Mouse (Mus musculus) G1E (cell line): Measurements from ENCODE around the gene Pard3.

Experiments used
- CTCF ChIP-seq: IDR thresholded peaks from 2 replicates; pipeline ENCODE4 v1.5.1; 2012; ENCODE audit warnings: low read depth, low read length, inconsistent platforms, mixed read lengths
- GATA1 ChIP-seq: IDR thresholded peaks from 2 replicates; pipeline ENCODE4 v1.6.1; 2012; ENCODE audit warnings: borderline replicate concordance, low read length, inconsistent platforms, mixed read lengths
- GATA2 ChIP-seq: IDR thresholded peaks from 2 replicates; pipeline ENCODE4 v1.6.1; 2012; ENCODE audit warnings: low read depth, low read length, inconsistent platforms, borderline replicate concordance
- POLR2AphosphoS5 ChIP-seq: IDR thresholded peaks from 2 replicates; pipeline ENCODE4 v1.6.1; 2012; ENCODE audit warnings: low read depth, low read length, inconsistent platforms; ENCODE audit not compliant: insufficient replicate concordance
- TAL1 ChIP-seq: conservative IDR thresholded peaks from 2 replicates; pipeline ENCODE4 v1.6.1; 2012; ENCODE audit warnings: low read depth, low read length, inconsistent platforms, mixed read lengths

- TF ChIP-seq CTCF (no peak), GATA1 (no peak), POLR2AphosphoS5 (no peak), TAL1 (no peak), GATA2 (no peak)
Observed at GRCm38 (mm10) chr8:127506336-127506735, 442.6 kb downstream of the Pard3 start.
